Mouse (Mus musculus): ENCODE results near the gene Arap1.

Arap1 gene

GRCm38 (mm10) chr7:101393694-101394504 is 46.0 kb downstream of the Arap1 start:
- DNase-seq (ENCODE audit: low spot score in 2 of 2), result no peak

- DNase-seq (ENCODE audit: low spot score in 2 of 2), result no peak
Measured at GRCm38 (mm10) chr7:101394569-101394968, 46.7 kb downstream of the Arap1 start.

- DNase-seq (ENCODE audit: low spot score in 2 of 2), result no peak
Measured at GRCm38 (mm10) chr7:101395471-101395870, 47.6 kb downstream of the Arap1 start.

GRCm38 (mm10) chr7:101397175-101397574 is 49.3 kb downstream of the Arap1 start:
- no peak for DNase-seq (ENCODE audit: low spot score in 2 of 2)

- DNase-seq (ENCODE audit: low spot score in 2 of 2), result no peak
Measured at GRCm38 (mm10) chr7:101401510-101401909, 53.6 kb downstream of the Arap1 start.

GRCm38 (mm10) chr7:101403831-101404230 is 56.0 kb downstream of the Arap1 start:
- DNase-seq (ENCODE audit: low spot score in 2 of 2), result no peak

- no peak for DNase-seq (ENCODE audit: low spot score in 2 of 2)
Measured at GRCm38 (mm10) chr7:101410267-101410936, 62.5 kb downstream of the Arap1 start, which contains the start of gene Gm45837. Gm45837 (plus strand) TSS chr7:101410886.

- DNase-seq (ENCODE audit: low spot score in 2 of 2), result peak; percentile 82 to 95
Measured at GRCm38 (mm10) chr7:101412796-101413195, 64.9 kb downstream of the Arap1 start.

- DNase-seq (ENCODE audit: low spot score in 2 of 2), result no peak
Measured at GRCm38 (mm10) chr7:101414209-101414608, 66.3 kb downstream of the Arap1 start.

GRCm38 (mm10) chr7:101414661-101415511 is 67.0 kb downstream of the Arap1 start:
- DNase-seq (ENCODE audit: low spot score in 2 of 2), result no peak

- DNase-seq (ENCODE audit: low spot score in 2 of 2), result no peak
Measured at GRCm38 (mm10) chr7:101415512-101416100, 67.7 kb downstream of the Arap1 start.

- DNase-seq (ENCODE audit: low spot score in 2 of 2), result no peak
Measured at GRCm38 (mm10) chr7:101416391-101416790, 68.5 kb downstream of the Arap1 start.

GRCm38 (mm10) chr7:101419013-101419770 is 71.3 kb downstream of the Arap1 start:
- no peak for DNase-seq (ENCODE audit: low spot score in 2 of 2)

- no peak for DNase-seq (ENCODE audit: low spot score in 2 of 2)
Measured at GRCm38 (mm10) chr7:101421529-101421928, 73.7 kb downstream of the Arap1 start, which contains the start of gene Pde2a. Pde2a (plus strand) TSS chr7:101421691.

- no peak for DNase-seq (ENCODE audit: low spot score in 2 of 2)
Measured at GRCm38 (mm10) chr7:101422069-101422468, 74.2 kb downstream of the Arap1 start.

- no peak for DNase-seq (ENCODE audit: low spot score in 2 of 2)
Measured at GRCm38 (mm10) chr7:101422646-101423045, 74.8 kb downstream of the Arap1 start.

GRCm38 (mm10) chr7:101423970-101424369 is 76.1 kb downstream of the Arap1 start:
- DNase-seq (ENCODE audit: low spot score in 2 of 2), result no peak

GRCm38 (mm10) chr7:101426692-101427091 is 78.8 kb downstream of the Arap1 start:
- no peak for DNase-seq (ENCODE audit: low spot score in 2 of 2)

- DNase-seq (ENCODE audit: low spot score in 2 of 2), result no peak
Measured at GRCm38 (mm10) chr7:101427736-101428135, 79.9 kb downstream of the Arap1 start.

GRCm38 (mm10) chr7:101435038-101435437 is 87.2 kb downstream of the Arap1 start:
- no peak for DNase-seq (ENCODE audit: low spot score in 2 of 2)

- no peak for DNase-seq (ENCODE audit: low spot score in 2 of 2)
Measured at GRCm38 (mm10) chr7:101437876-101438275, 90.0 kb downstream of the Arap1 start.
